Comparison of ENCODE assay signal across 28 mouse cellular contexts in the genomic region with DNA sequence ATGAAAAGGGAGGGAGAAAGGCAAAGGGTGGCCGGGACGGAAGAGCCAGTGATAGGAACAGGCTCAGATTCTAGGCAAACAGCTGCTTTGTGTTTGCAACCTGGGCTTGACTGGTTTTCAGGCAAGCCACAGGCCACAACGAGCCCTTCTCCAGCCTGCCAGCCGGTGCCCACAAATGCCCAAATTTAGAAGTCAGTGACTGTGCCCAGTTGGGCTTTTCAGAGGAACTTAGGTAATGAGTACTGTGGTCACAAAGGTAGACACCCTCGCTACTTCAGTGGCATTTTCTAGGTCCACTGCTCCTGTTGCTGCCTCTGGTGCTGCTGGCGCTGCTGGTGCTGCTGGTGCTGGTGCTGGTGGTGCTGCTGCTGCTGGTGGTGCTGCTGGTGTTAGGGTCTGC.
DNase-seq lines count a peak whose midpoint lies in the region; ATAC-seq and TF ChIP-seq lines count a peak whose summit lies in the region.
"Had no signal": no experiment of that assay in that cellular context is flagged by ENCODE, and none has a peak within 500 bp of the region (broad histone marks: within the 10 kb centered on the region; RNA-seq: fewer than 3 reads in every experiment).

No protein-coding gene starts in this region.

- no peak for TF ChIP-seq POLR2A in kidney, adult 2 months (IDR thresholded peaks at IDR 0.05; ENCODE audit: low read depth, low read length)

- WGBS in hindbrain, embryonic 13.5 days: 78% methylated on average over 6 of the region's 6 CpGs
- WGBS in hindbrain, embryonic 10.5 days: 83% methylated on average over 6 of the region's 6 CpGs
- 50% methylated on average over 6 of the region's 6 CpGs for WGBS in kidney, adult 2 months
- WGBS in kidney, embryonic 15.5 days: 69% methylated on average over 6 of the region's 6 CpGs

- H3K4me2 ChIP-seq in hindbrain, embryonic 13.5 days: no peak overlapping the region
- H3K4me2 ChIP-seq in kidney, embryonic 15.5 days: no peak overlapping the region
- H3K4me2 ChIP-seq: embryonic facial prominence, embryonic 13.5 days; forebrain, embryonic 12.5 days; heart, embryonic 12.5 days; limb, embryonic 13.5 days; liver, embryonic 11.5 days had no signal

- no peak for DNase-seq in hindbrain, embryonic 10.5 days (ENCODE audit: low spot score)
- DNase-seq in kidney, adult 2 months: peak; percentile 46
- DNase-seq in kidney, postnatal 25 days: peak; percentile 5 to 59
- DNase-seq in lung, postnatal 25 days (ENCODE audit: low spot score): no peak
- no peak for DNase-seq in spleen, postnatal 10 days (ENCODE audit: low spot score in 2 of 2)
- DNase-seq: adrenal gland, adult 8-10 months; cerebellum, adult 8-10 months; cerebellum, postnatal 25 days; embryo, embryonic 11 days; forebrain, postnatal 0 days; gastrocnemius, postnatal 10 days; heart, adult 18-20 months; heart, postnatal 4 days; lung, postnatal 4 days; right cerebral cortex, postnatal 14 days; thymus, adult 2 months; thymus, postnatal 36 days had no signal

- H3K36me3 ChIP-seq in hindbrain, embryonic 13.5 days: no peaks in the 10 kb centered on the region
- H3K36me3 ChIP-seq in hindbrain, embryonic 10.5 days: no peaks in the 10 kb centered on the region
- H3K36me3 ChIP-seq in kidney, adult 2 months (ENCODE audit: control insufficient read depth, insufficient read depth, low read length): no peaks in the 10 kb centered on the region
- H3K36me3 ChIP-seq in kidney, embryonic 15.5 days: no peaks in the 10 kb centered on the region
- H3K36me3 ChIP-seq: embryonic facial prominence, embryonic 13.5 days; forebrain, embryonic 12.5 days; G1E; heart, embryonic 12.5 days; limb, embryonic 13.5 days had no signal

- H3K9me3 ChIP-seq in hindbrain, embryonic 13.5 days: no peaks in the 10 kb centered on the region
- no peaks in the 10 kb centered on the region for H3K9me3 ChIP-seq in hindbrain, embryonic 10.5 days
- H3K9me3 ChIP-seq in kidney, embryonic 15.5 days (replicated peaks): no peaks in the 10 kb centered on the region
- H3K9me3 ChIP-seq: embryonic facial prominence, embryonic 13.5 days; forebrain, embryonic 12.5 days; heart, embryonic 12.5 days; limb, embryonic 13.5 days had no signal

- H3K4me1 ChIP-seq in hindbrain, embryonic 13.5 days (replicated peaks): no peaks in the 10 kb centered on the region; the same call in none of the 2 replicates
- no peaks in the 10 kb centered on the region; the same call in 1 of the 2 replicates for H3K4me1 ChIP-seq in hindbrain, embryonic 10.5 days (replicated peaks)
- no peaks in the 10 kb centered on the region for H3K4me1 ChIP-seq in kidney, adult 2 months (ENCODE audit: control insufficient read depth, insufficient read depth, low read length)
- H3K4me1 ChIP-seq in kidney, embryonic 15.5 days: no peaks in the 10 kb centered on the region

- H3K9ac ChIP-seq in hindbrain, embryonic 13.5 days: 0 out of 2 replicates have a peak overlapping the region, but pooled peaks have one; percentile 13
- no peak overlapping the region for H3K9ac ChIP-seq in kidney, embryonic 15.5 days
- H3K9ac ChIP-seq: embryonic facial prominence, embryonic 13.5 days; forebrain, embryonic 12.5 days; forebrain, postnatal 0 days; heart, embryonic 12.5 days; limb, embryonic 13.5 days had no signal

- no peak for TF ChIP-seq CTCF in kidney, adult 2 months (conservative IDR thresholded peaks at IDR 0.05; ENCODE audit: insufficient read depth, insufficient read length, low read depth, low read length)

- ATAC-seq in hindbrain, embryonic 13.5 days (ENCODE audit: low FRiP score): no peak
- no peak for ATAC-seq in kidney, embryonic 15.5 days (replicated peaks; ENCODE audit: low FRiP score)
- peak; percentile 57 for ATAC-seq in common myeloid progenitor, adult 5-6 weeks (replicated peaks; ENCODE audit: low read depth, poor library complexity, severe bottlenecking)
- ATAC-seq: forebrain, postnatal 0 days; inflammation-experienced regulatory T-cells, adult 6 months had no signal

- H3K4me3 ChIP-seq in hindbrain, embryonic 13.5 days: no peak overlapping the region
- H3K4me3 ChIP-seq in hindbrain, embryonic 10.5 days: no peak overlapping the region
- no peak overlapping the region for H3K4me3 ChIP-seq in kidney, adult 2 months (ENCODE audit: insufficient read depth, low read depth, low read length)
- H3K4me3 ChIP-seq in kidney, embryonic 15.5 days (replicated peaks): no peak overlapping the region
- H3K4me3 ChIP-seq: embryonic facial prominence, embryonic 13.5 days; forebrain, embryonic 12.5 days; heart, embryonic 12.5 days; layer of hippocampus, adult 2 months; limb, embryonic 13.5 days had no signal

- peaks cover 9% of the 10 kb centered on the region; the same call in 1 of the 2 replicates for H3K27me3 ChIP-seq in hindbrain, embryonic 13.5 days
- H3K27me3 ChIP-seq in hindbrain, embryonic 10.5 days (ENCODE audit: insufficient read depth, poor library complexity, severe bottlenecking): 0 out of 2 replicates have a peak, but pooled peaks cover 2% of the 10 kb centered on the region
- H3K27me3 ChIP-seq in kidney, adult 2 months (replicated peaks; ENCODE audit: control insufficient read depth, insufficient read depth, low read length): no peaks in the 10 kb centered on the region
- peaks cover 4% of the 10 kb centered on the region; the same call in 1 of the 2 replicates for H3K27me3 ChIP-seq in kidney, embryonic 15.5 days
- H3K27me3 ChIP-seq: forebrain, embryonic 12.5 days had no signal

- no peak overlapping the region for H3K27ac ChIP-seq in hindbrain, embryonic 13.5 days
- no peak overlapping the region for H3K27ac ChIP-seq in hindbrain, embryonic 10.5 days
- H3K27ac ChIP-seq in kidney, adult 2 months (ENCODE audit: insufficient read depth, low read depth, low read length): no peak overlapping the region
- H3K27ac ChIP-seq in kidney, embryonic 15.5 days: no peak overlapping the region
- H3K27ac ChIP-seq: embryonic facial prominence, embryonic 13.5 days; forebrain, embryonic 12.5 days; layer of hippocampus, adult 2 months; limb, embryonic 13.5 days had no signal

Comparison
In these comparisons a context has a peak if more than half of its experiments do, and no peak if none do; other contexts are left out.
1. DNase-seq: peak in kidney, adult 2 months (single experiment) and kidney, postnatal 25 days (2 of 2); none in hindbrain, embryonic 10.5 days (single experiment), lung, postnatal 25 days (single experiment) and spleen, postnatal 10 days (0 of 2).